Mouse (Mus musculus): ENCODE measurements around the gene Iqch. TPM values are rescaled to one million over a fixed set of nuclear protein-coding genes. Genes with fewer than 3 reads are reported as not detected.

Gene Iqch
- polyA plus RNA-seq, 1 experiment from 2014 or later, result 0.06 TPM

- DNase-seq (ENCODE audit: low spot score) (no peak), ATAC-seq (no peak)
- no peak for TF ChIP-seq CTCF (IDR thresholded peaks at IDR 0.05)
- no peak overlapping the region for H3K4me2 ChIP-seq (replicated peaks; ENCODE audit: low read depth, low read length)
- no peaks in the 10 kb centered on the region for H3K4me1 ChIP-seq (ENCODE audit: insufficient read depth, low read depth, low read length)
- no peak overlapping the region for H3K4me3 ChIP-seq (ENCODE audit: low read depth, low read length)
- no peak overlapping the region for H3K27ac ChIP-seq (ENCODE audit: low read length)
- H3K9me3 ChIP-seq (ENCODE audit: low read length), result no peaks in the 10 kb centered on the region
- no peaks in the 10 kb centered on the region for H3K36me3 ChIP-seq (ENCODE audit: insufficient read depth, low read length)
- H3K9ac ChIP-seq (replicated peaks; ENCODE audit: low read depth), result no peak overlapping the region
- 86% methylated on average over 14 of the region's 14 CpGs for WGBS
- H3K27me3 ChIP-seq (replicated peaks; ENCODE audit: insufficient read depth, low read length), result no peaks in the 10 kb centered on the region
These were observed 78.9 kb downstream of the Iqch start for GRCm38 (mm10) chr9:63523251-63523936.

- Histone ChIP-seq H3K36me3 (ENCODE audit: insufficient read depth, low read length) (no peaks in the 10 kb centered on the region), H3K9me3 (ENCODE audit: low read length) (no peaks in the 10 kb centered on the region), H3K27ac (ENCODE audit: low read length) (no peak overlapping the region), H3K9ac (replicated peaks; ENCODE audit: low read depth) (no peak overlapping the region), H3K4me3 (ENCODE audit: low read depth, low read length) (no peak overlapping the region), H3K4me2 (replicated peaks; ENCODE audit: low read depth, low read length) (no peak overlapping the region), H3K4me1 (ENCODE audit: insufficient read depth, low read depth, low read length) (no peaks in the 10 kb centered on the region), H3K27me3 (replicated peaks; ENCODE audit: insufficient read depth, low read length) (no peaks in the 10 kb centered on the region)
- no peak for TF ChIP-seq EP300 (IDR thresholded peaks at IDR 0.05)
- 53% methylated on average over 5 of the region's 5 CpGs for WGBS
- ATAC-seq (no peak), DNase-seq (ENCODE audit: low spot score) (no peak)
These were observed 89.4 kb downstream of the Iqch start for GRCm38 (mm10) chr9:63512851-63513250.

GRCm38 (mm10) chr9:63511034-63511433 is 91.3 kb downstream of the Iqch start:
- DNase-seq (ENCODE audit: low spot score) (no peak), ATAC-seq (no peak)
- Histone ChIP-seq H3K27ac (ENCODE audit: low read length) (no peak overlapping the region), H3K9me3 (ENCODE audit: low read length) (no peaks in the 10 kb centered on the region), H3K27me3 (replicated peaks; ENCODE audit: insufficient read depth, low read length) (no peaks in the 10 kb centered on the region), H3K4me1 (ENCODE audit: insufficient read depth, low read depth, low read length) (no peaks in the 10 kb centered on the region), H3K9ac (replicated peaks; ENCODE audit: low read depth) (no peak overlapping the region), H3K36me3 (ENCODE audit: insufficient read depth, low read length) (no peaks in the 10 kb centered on the region), H3K4me3 (ENCODE audit: low read depth, low read length) (no peak overlapping the region), H3K4me2 (replicated peaks; ENCODE audit: low read depth, low read length) (no peak overlapping the region)
- TF ChIP-seq CTCF (IDR thresholded peaks at IDR 0.05) (0 out of 2 replicates have a peak, but pooled peaks have one; percentile 2), EP300 (IDR thresholded peaks at IDR 0.05) (no peak)
- WGBS, result 67% methylated on average over 4 of the region's 4 CpGs

- 72% methylated on average over 8 of the region's 8 CpGs for WGBS
- TF ChIP-seq CTCF (IDR thresholded peaks at IDR 0.05) (no peak), EP300 (IDR thresholded peaks at IDR 0.05) (no peak)
- no peak overlapping the region for H3K9ac ChIP-seq (replicated peaks; ENCODE audit: low read depth)
- H3K4me2 ChIP-seq (replicated peaks; ENCODE audit: low read depth, low read length), result no peak overlapping the region
- H3K4me1 ChIP-seq (ENCODE audit: insufficient read depth, low read depth, low read length), result no peaks in the 10 kb centered on the region
- no peak overlapping the region for H3K27ac ChIP-seq (ENCODE audit: low read length)
- no peaks in the 10 kb centered on the region for H3K27me3 ChIP-seq (replicated peaks; ENCODE audit: insufficient read depth, low read length)
- no peaks in the 10 kb centered on the region for H3K9me3 ChIP-seq (ENCODE audit: low read length)
- no peaks in the 10 kb centered on the region for H3K36me3 ChIP-seq (ENCODE audit: insufficient read depth, low read length)
- H3K4me3 ChIP-seq (ENCODE audit: low read depth, low read length), result no peak overlapping the region
- ATAC-seq (no peak), DNase-seq (ENCODE audit: low spot score) (no peak)
These were observed 95.2 kb downstream of the Iqch start for GRCm38 (mm10) chr9:63507110-63507509.

GRCm38 (mm10) chr9:63503890-63504289 is 98.4 kb downstream of the Iqch start:
- Histone ChIP-seq H3K27me3 (replicated peaks; ENCODE audit: insufficient read depth, low read length) (no peaks in the 10 kb centered on the region), H3K27ac (ENCODE audit: low read length) (no peak overlapping the region), H3K9me3 (ENCODE audit: low read length) (no peaks in the 10 kb centered on the region), H3K4me2 (replicated peaks; ENCODE audit: low read depth, low read length) (no peak overlapping the region), H3K36me3 (ENCODE audit: insufficient read depth, low read length) (no peaks in the 10 kb centered on the region), H3K9ac (replicated peaks; ENCODE audit: low read depth) (no peak overlapping the region), H3K4me1 (ENCODE audit: insufficient read depth, low read depth, low read length) (no peaks in the 10 kb centered on the region), H3K4me3 (ENCODE audit: low read depth, low read length) (no peak overlapping the region)
- WGBS, result 57% methylated on average over 2 of the region's 2 CpGs
- ATAC-seq, result no peak
- no peak for DNase-seq (ENCODE audit: low spot score)
- TF ChIP-seq EP300 (IDR thresholded peaks at IDR 0.05) (no peak), CTCF (IDR thresholded peaks at IDR 0.05) (no peak)

GRCm38 (mm10) chr9:63501516-63501915 is 100.8 kb downstream of the Iqch start:
- Histone ChIP-seq H3K4me2 (replicated peaks; ENCODE audit: low read depth, low read length) (no peak overlapping the region), H3K4me1 (ENCODE audit: insufficient read depth, low read depth, low read length) (no peaks in the 10 kb centered on the region), H3K9ac (replicated peaks; ENCODE audit: low read depth) (no peak overlapping the region), H3K27ac (ENCODE audit: low read length) (no peak overlapping the region), H3K36me3 (ENCODE audit: insufficient read depth, low read length) (no peaks in the 10 kb centered on the region), H3K27me3 (replicated peaks; ENCODE audit: insufficient read depth, low read length) (no peaks in the 10 kb centered on the region), H3K9me3 (ENCODE audit: low read length) (no peaks in the 10 kb centered on the region), H3K4me3 (ENCODE audit: low read depth, low read length) (no peak overlapping the region)
- ATAC-seq, result no peak
- DNase-seq (ENCODE audit: low spot score), result no peak
- 76% methylated on average over 1 of the region's 1 CpGs for WGBS
- TF ChIP-seq CTCF (IDR thresholded peaks at IDR 0.05) (no peak), EP300 (IDR thresholded peaks at IDR 0.05) (no peak)

GRCm38 (mm10) chr9:63499912-63500311 is 102.4 kb downstream of the Iqch start:
- Histone ChIP-seq H3K4me1 (ENCODE audit: insufficient read depth, low read depth, low read length) (no peaks in the 10 kb centered on the region), H3K4me2 (replicated peaks; ENCODE audit: low read depth, low read length) (no peak overlapping the region), H3K27me3 (replicated peaks; ENCODE audit: insufficient read depth, low read length) (no peaks in the 10 kb centered on the region), H3K36me3 (ENCODE audit: insufficient read depth, low read length) (no peaks in the 10 kb centered on the region), H3K9ac (replicated peaks; ENCODE audit: low read depth) (no peak overlapping the region), H3K4me3 (ENCODE audit: low read depth, low read length) (no peak overlapping the region), H3K27ac (ENCODE audit: low read length) (no peak overlapping the region), H3K9me3 (ENCODE audit: low read length) (no peaks in the 10 kb centered on the region)
- DNase-seq (ENCODE audit: low spot score) (peak; percentile 41), ATAC-seq (no peak)
- WGBS, result 52% methylated on average over 8 of the region's 8 CpGs
- TF ChIP-seq EP300 (IDR thresholded peaks at IDR 0.05) (no peak), CTCF (IDR thresholded peaks at IDR 0.05) (no peak)
